In the genomic region with DNA sequence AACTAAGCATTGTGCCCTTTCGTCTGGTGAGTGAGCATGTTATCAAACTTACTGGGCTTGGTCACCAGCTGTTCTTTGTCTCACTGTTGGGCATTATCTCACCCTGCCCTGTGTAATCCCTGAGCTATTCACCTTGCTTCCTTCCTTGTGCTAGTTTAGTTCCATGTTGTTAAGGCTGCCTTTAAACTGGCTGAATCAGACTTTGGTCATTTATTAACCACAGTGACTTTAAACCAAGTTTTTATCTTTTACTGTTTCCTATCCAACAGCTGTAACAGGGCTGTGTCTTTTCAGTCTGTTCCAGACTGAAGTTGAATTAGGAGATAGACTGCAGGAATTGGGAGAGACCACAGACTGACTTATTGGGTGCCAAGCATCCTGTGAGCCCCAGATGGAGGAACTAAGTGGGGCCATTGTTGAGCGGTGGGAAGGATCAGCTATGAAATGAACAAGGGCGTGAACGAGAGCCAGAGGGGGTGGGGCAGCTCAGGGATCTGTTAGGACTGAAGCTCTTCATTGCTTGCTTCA, we compare ENCODE assay signal across 11 mouse cellular contexts. TPM values are rescaled to one million over a fixed set of nuclear protein-coding genes. Genes with fewer than 3 reads are reported as not detected.
DNase-seq lines count a peak whose midpoint lies in the region; ATAC-seq lines count a peak whose summit lies in the region.
"Had no signal": no experiment of that assay in that cellular context is flagged by ENCODE, and none has a peak within 500 bp of the region (broad histone marks: within the 10 kb centered on the region; RNA-seq: fewer than 3 reads in every experiment).

No protein-coding gene starts in this region.

- 45% methylated on average over 4 of the region's 4 CpGs for WGBS in intestine, embryonic 14.5 days
- 15% methylated on average over 4 of the region's 4 CpGs for WGBS in large intestine, adult 2 months

- no peak overlapping the region for H3K9ac ChIP-seq in intestine, embryonic 14.5 days (ENCODE audit: low read length)
- H3K9ac ChIP-seq: embryonic facial prominence, embryonic 12.5 days had no signal

- H3K9me3 ChIP-seq in intestine, embryonic 14.5 days (ENCODE audit: control insufficient read depth, low read length): no peaks in the 10 kb centered on the region
- H3K9me3 ChIP-seq: embryonic facial prominence, embryonic 12.5 days had no signal

- peaks cover 20% of the 10 kb centered on the region; the same call in 1 of the 2 replicates for H3K36me3 ChIP-seq in intestine, embryonic 14.5 days (ENCODE audit: control insufficient read depth, insufficient read depth, low read length)

- H3K4me2 ChIP-seq in intestine, embryonic 14.5 days (ENCODE audit: low read length): no peak overlapping the region
- H3K4me2 ChIP-seq: embryonic facial prominence, embryonic 12.5 days had no signal

- no peaks in the 10 kb centered on the region for H3K4me1 ChIP-seq in intestine, embryonic 14.5 days (replicated peaks; ENCODE audit: control insufficient read depth, insufficient read depth, low read length)
- H3K4me1 ChIP-seq: embryonic facial prominence, embryonic 12.5 days had no signal

- DNase-seq in lung, postnatal 10 days: peak; percentile 22
- no peak for DNase-seq in lung, postnatal 14 days
- peak; percentile 60 for DNase-seq in intestine, embryonic 14.5 days (ENCODE audit: low spot score)
- DNase-seq in large intestine, adult 2 months (ENCODE audit: low read depth, low spot score): peak; percentile 92
- peak; percentile 66 for DNase-seq in yolk sac, embryonic 10.5 days (ENCODE audit: low spot score)
- DNase-seq in layer of hippocampus, adult 18-20 months (ENCODE audit: low spot score in 2 of 2): no peak
- no peak for DNase-seq in adrenal gland, adult 18-20 months (ENCODE audit: low spot score in 2 of 2)
- DNase-seq in cerebellum, postnatal 4 days (ENCODE audit: low spot score in 2 of 2): no peak
- DNase-seq: adrenal gland, adult 8-10 months had no signal

- no peaks in the 10 kb centered on the region for H3K27me3 ChIP-seq in intestine, embryonic 14.5 days (replicated peaks; ENCODE audit: control insufficient read depth, insufficient read depth, low read length)
- H3K27me3 ChIP-seq: CH12.LX; embryonic facial prominence, embryonic 12.5 days had no signal

- H3K4me3 ChIP-seq in intestine, embryonic 14.5 days (ENCODE audit: low read depth, low read length): no peak overlapping the region
- H3K4me3 ChIP-seq: embryonic facial prominence, embryonic 12.5 days had no signal

- peak overlapping the region; percentile 27 for H3K27ac ChIP-seq in intestine, embryonic 14.5 days (ENCODE audit: low read depth)
- H3K27ac ChIP-seq: embryonic facial prominence, embryonic 12.5 days had no signal

- peak; percentile 90 for ATAC-seq in intestine, embryonic 14.5 days (replicated peaks; ENCODE audit: low FRiP score, low TSS enrichment, low read depth)

RNA-seq across cellular contexts. Expression of a gene that starts 10.7 kb away (rescaled TPM):
- polyA plus RNA-seq in intestine, embryonic 14.5 days (2014; fragmentation: Nextera tagmentation; extraction: Ambion mirVana): 37.4 and 41.2 TPM in 2 replicates
- 3.4 and 5.2 TPM in 2 replicates for polyA plus RNA-seq in large intestine, adult 2 months (2012; rRNA removed)
- total RNA-seq in layer of hippocampus, adult 18-20 months (2021): 10 to 100 TPM; 82.3 to 85.7 TPM
- total RNA-seq in adrenal gland, adult 18-20 months (2021): 10 to 100 TPM; 37.4 to 51.1 TPM

RNA-seq across cellular contexts. Expression of a gene that starts 47.9 kb away (rescaled TPM):
- 3.9 and 4.3 TPM in 2 replicates for polyA plus RNA-seq in intestine, embryonic 14.5 days (2014; fragmentation: Nextera tagmentation; extraction: Ambion mirVana)
- 19.9 and 31.8 TPM in 2 replicates for polyA plus RNA-seq in large intestine, adult 2 months (2012; rRNA removed)
- total RNA-seq in layer of hippocampus, adult 18-20 months (2021): under 1 TPM; 0.67 to 0.76 TPM
- 1 to 10 TPM; 1.1 to 1.3 TPM for total RNA-seq in adrenal gland, adult 18-20 months (2021)

RNA-seq across cellular contexts. Expression of a gene that starts 52.4 kb away (rescaled TPM):
- 26.0 and 27.5 TPM in 2 replicates for polyA plus RNA-seq in intestine, embryonic 14.5 days (2014; fragmentation: Nextera tagmentation; extraction: Ambion mirVana)
- 5.1 and 6.1 TPM in 2 replicates for polyA plus RNA-seq in large intestine, adult 2 months (2012; rRNA removed)
- 10 to 100 TPM; 24.4 to 25.4 TPM for total RNA-seq in layer of hippocampus, adult 18-20 months (2021)
- 10 to 100 TPM; 31.8 to 36.3 TPM for total RNA-seq in adrenal gland, adult 18-20 months (2021)

Comparison
In these comparisons a context has a peak if more than half of its experiments do, and no peak if none do; other contexts are left out.
1. DNase-seq: peak in lung, postnatal 10 days (single experiment), intestine, embryonic 14.5 days (single experiment), large intestine, adult 2 months (single experiment) and yolk sac, embryonic 10.5 days (single experiment); none in lung, postnatal 14 days (single experiment), layer of hippocampus, adult 18-20 months (0 of 2), adrenal gland, adult 18-20 months (0 of 2) and cerebellum, postnatal 4 days (0 of 2).